Mouse (Mus musculus) kidney, postnatal 0 days (tissue): ENCODE data around the gene Map3k14. TPM values are rescaled to one million over a fixed set of nuclear protein-coding genes. Genes with fewer than 3 reads are reported as not detected.

Experiments
- ATAC-seq: fragments of 200-750 bp; cut with Nextera tagmentation; replicated peaks from 2 replicates; pipeline ENCODE4 v1.8.0; 2017; ENCODE audit warnings: low read depth, moderate number of reproducible peaks, moderate TSS enrichment, moderate library complexity; ENCODE audit not compliant: low FRiP score
- DNase-seq: peaks from one replicate; pipeline ENCODE4 v3.0.0-alpha.2; 2016; ENCODE audit warnings: low spot score
- H3K27ac ChIP-seq: fragments of 300-500 bp; sonication (generic); 2 replicates; pipeline ENCODE4 v1.5.1; 2014; ENCODE audit warnings: mild to moderate bottlenecking
- H3K27me3 ChIP-seq: fragments of 300-500 bp; sonication (generic); 2 replicates; pipeline ENCODE4 v1.6.1; 2014; ENCODE audit warnings: low read length, mixed read lengths; ENCODE audit not compliant: insufficient read depth
- H3K36me3 ChIP-seq: fragments of 300-500 bp; sonication (generic); 2 replicates; pipeline ENCODE4 v1.6.1; 2014; ENCODE audit warnings: low read length, mixed read lengths; ENCODE audit not compliant: insufficient read depth
- H3K4me1 ChIP-seq: fragments of 300-500 bp; sonication (generic); replicated peaks from 2 replicates; pipeline ENCODE4 v1.6.1; 2014; ENCODE audit warnings: antibody characterized with exemption, low read length, mixed read lengths; ENCODE audit not compliant: insufficient read depth
- H3K4me2 ChIP-seq: fragments of 300-500 bp; sonication (generic); 2 replicates; pipeline ENCODE4 v1.6.1; 2014; ENCODE audit warnings: mild to moderate bottlenecking, low read length, moderate library complexity, mixed read lengths
- H3K4me3 ChIP-seq: fragments of 300-500 bp; sonication (generic); replicated peaks from 2 replicates; pipeline ENCODE4 v1.5.1; 2014; ENCODE audit warnings: low read depth, low read length
- H3K9ac ChIP-seq: fragments of 300-500 bp; sonication (generic); 2 replicates; pipeline ENCODE4 v1.6.1; 2014; ENCODE audit warnings: low read depth, low read length
- H3K9me3 ChIP-seq: fragments of 300-500 bp; sonication (generic); replicated peaks from 2 replicates; pipeline ENCODE4 v1.6.1; 2016; ENCODE audit warnings: low read length, inconsistent platforms, mixed read lengths
- CTCF ChIP-seq: IDR thresholded peaks from 2 replicates; pipeline ENCODE4 v1.5.1; 2016; ENCODE audit warnings: antibody characterized with exemption, low read depth, mild to moderate bottlenecking, moderate library complexity
- WGBS: fragments of 180-500 bp; shearing (Covaris S2); extraction: QIAGEN DNeasy Blood & Tissue Kit; methylation state at CpG from one replicate; pipeline ENCODE4 v1.1.7; 2014; 5-methylcytosine and 5-hydroxymethylcytosine counted together
- polyA plus RNA-seq: library from polyadenylated mRNA; unstranded; fragments of >200 nt; fragmentation: Nextera tagmentation; extraction: Ambion mirVana; gene quantifications from 2 replicates; pipeline ENCODE4 v1.2.1, GENCODE M21; 2015

Map3k14 gene
- polyA plus RNA-seq, 1 experiment from 2014 or later: 3.2 TPM

DNA sequence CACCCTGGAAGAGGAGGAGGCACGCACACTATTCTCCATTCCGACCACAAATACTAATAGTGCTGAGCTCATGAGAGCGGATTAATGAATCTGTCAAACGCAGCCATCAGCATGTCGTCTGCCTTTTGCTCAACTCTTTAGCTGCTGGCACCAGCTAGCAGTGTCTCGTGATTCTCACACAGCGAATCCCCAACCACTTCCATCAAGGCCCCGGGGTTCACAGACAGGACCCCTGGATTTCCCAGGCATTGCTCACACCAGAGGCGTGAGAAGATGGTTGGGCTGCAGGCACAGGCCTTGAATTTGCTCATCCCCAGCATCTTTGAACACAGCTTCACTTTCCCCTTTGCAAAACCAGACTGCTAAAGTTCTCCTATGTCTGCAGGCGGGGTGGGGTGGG, 18.0 kb upstream of the Map3k14 start:
- H3K27ac ChIP-seq: peak overlapping the region; percentile 76
- ATAC-seq: no peak
- 84% methylated on average over 10 of the region's 10 CpGs for WGBS

DNA sequence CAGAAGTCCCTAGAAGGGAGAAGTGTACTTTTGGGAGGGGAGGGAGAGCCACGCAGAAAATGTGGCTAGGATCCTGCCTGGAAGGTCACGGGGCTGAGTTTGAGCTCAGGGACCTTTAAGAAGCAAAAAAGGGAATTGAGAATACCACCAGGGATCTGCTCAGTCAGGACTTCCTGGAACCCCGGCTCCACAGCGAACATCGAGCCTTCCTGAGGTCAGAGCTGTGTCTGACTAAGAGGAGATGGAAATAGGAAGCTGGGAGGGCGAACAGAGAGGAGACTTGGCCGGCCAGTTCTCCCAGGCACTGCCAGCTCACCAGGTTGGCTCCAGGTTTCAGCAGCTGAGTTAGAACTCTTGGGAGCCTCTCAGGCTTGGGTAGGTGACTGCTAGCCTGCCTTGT, 14.5 kb upstream of the Map3k14 start:
- WGBS: 57% methylated on average over 7 of the region's 7 CpGs
- Histone ChIP-seq H3K4me1 (no peaks in the 10 kb centered on the region), H3K4me2 (no peak overlapping the region), H3K36me3 (no peaks in the 10 kb centered on the region), H3K27me3 (no peaks in the 10 kb centered on the region), H3K9ac (no peak overlapping the region), H3K27ac (no peak overlapping the region), H3K9me3 (no peaks in the 10 kb centered on the region), H3K4me3 (no peak overlapping the region)
- DNase-seq (no peak), ATAC-seq (no peak)
- TF ChIP-seq CTCF: no peak

More for the DNA sequence above, 18.0 kb upstream of the Map3k14 start:
- H3K36me3 ChIP-seq: no peaks in the 10 kb centered on the region
- no peak for DNase-seq
- H3K27me3 ChIP-seq: no peaks in the 10 kb centered on the region
- no peak overlapping the region for H3K4me3 ChIP-seq
- H3K4me2 ChIP-seq: no peak overlapping the region
- H3K9me3 ChIP-seq: no peaks in the 10 kb centered on the region
- no peak overlapping the region for H3K9ac ChIP-seq
- peaks cover 5% of the 10 kb centered on the region; the same call in 1 of the 2 replicates for H3K4me1 ChIP-seq
- no peak for TF ChIP-seq CTCF

DNA sequence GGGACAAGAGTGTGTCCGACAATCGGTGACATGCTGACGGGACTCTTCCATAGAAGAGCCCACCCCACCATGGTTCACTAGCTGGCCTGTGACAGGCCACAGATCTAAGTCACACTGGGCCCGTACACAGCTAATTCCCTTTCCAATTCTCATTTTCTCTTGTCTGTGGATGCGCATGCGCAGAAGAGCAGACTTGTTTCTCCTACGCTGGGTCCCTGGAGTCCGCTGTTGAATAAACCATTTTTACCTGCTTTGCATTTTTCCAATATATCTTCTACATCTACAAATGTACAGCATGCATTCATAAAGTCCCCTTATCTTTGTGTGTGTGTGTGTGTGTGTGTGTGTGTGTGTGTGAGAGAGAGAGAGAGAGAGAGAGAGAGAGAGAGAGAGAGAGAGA, 9.2 kb upstream of the Map3k14 start:
- ATAC-seq (no peak), DNase-seq (no peak)
- Histone ChIP-seq H3K4me3 (no peak overlapping the region), H3K27me3 (no peaks in the 10 kb centered on the region), H3K9ac (no peak overlapping the region), H3K27ac (no peak overlapping the region), H3K4me1 (no peaks in the 10 kb centered on the region; the same call in 1 of the 2 replicates), H3K36me3 (no peaks in the 10 kb centered on the region), H3K9me3 (no peaks in the 10 kb centered on the region), H3K4me2 (no peak overlapping the region)
- WGBS: 85% methylated on average over 8 of the region's 8 CpGs
- TF ChIP-seq CTCF: no peak

DNA sequence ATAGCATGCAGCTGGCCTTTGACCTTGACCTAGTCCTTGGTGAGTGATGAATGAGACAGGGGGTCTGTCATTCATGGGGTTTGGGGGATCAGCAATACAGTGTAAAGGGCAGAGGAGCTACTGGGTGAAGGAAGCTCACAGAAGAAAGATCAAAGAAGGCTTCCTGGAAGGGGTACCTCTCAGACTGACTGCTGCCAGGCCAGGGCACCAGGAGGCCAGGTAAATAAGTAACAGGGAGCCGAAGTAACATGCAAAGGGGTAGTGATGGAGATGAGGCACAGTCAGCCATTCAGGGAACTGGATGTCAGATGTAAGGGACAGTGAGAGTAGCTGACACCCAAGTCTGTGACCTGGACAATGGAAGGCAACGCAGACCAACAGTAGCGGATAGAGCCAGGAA, 5.6 kb upstream of the Map3k14 start:
- no peak for ATAC-seq
- H3K9ac ChIP-seq: no peak overlapping the region
- TF ChIP-seq CTCF: no peak
- H3K4me3 ChIP-seq: no peak overlapping the region
- no peak overlapping the region for H3K4me2 ChIP-seq
- WGBS: 80% methylated on average over 3 of the region's 3 CpGs
- H3K4me1 ChIP-seq: no peaks in the 10 kb centered on the region; the same call in none of the 2 replicates
- 0 out of 2 replicates have a peak overlapping the region, but pooled peaks have one; percentile 3 for H3K27ac ChIP-seq
- H3K36me3 ChIP-seq: no peaks in the 10 kb centered on the region
- no peaks in the 10 kb centered on the region for H3K9me3 ChIP-seq
- no peaks in the 10 kb centered on the region for H3K27me3 ChIP-seq
- DNase-seq: no peak

DNA sequence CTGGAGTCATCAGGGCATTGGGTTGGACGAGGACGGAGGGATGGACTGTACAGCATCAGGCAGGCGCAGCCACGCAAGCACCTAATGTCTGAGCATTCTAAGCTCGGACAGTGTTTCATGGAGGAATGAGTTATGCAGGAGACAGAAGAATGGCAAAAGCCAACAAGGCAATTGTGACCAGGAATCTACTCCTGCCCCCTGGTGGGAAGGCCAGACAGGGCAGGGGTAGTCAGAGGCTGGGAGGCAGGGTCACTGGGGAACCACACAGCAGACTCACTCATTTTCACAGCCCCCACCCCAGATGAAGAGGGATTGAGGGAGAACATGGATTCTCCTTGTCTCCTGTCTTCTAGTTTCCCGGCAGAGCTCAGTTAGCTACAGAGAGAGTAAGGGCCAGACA, 4.7 kb upstream of the Map3k14 start:
- Histone ChIP-seq H3K36me3 (no peaks in the 10 kb centered on the region), H3K4me3 (no peak overlapping the region), H3K4me1 (no peaks in the 10 kb centered on the region; the same call in none of the 2 replicates), H3K9ac (no peak overlapping the region), H3K27me3 (no peaks in the 10 kb centered on the region), H3K4me2 (no peak overlapping the region), H3K27ac (0 out of 2 replicates have a peak overlapping the region, but pooled peaks have one; percentile 3), H3K9me3 (no peaks in the 10 kb centered on the region)
- TF ChIP-seq CTCF: peak; percentile 75
- no peak for ATAC-seq
- DNase-seq: peak; percentile 66
- 64% methylated on average over 6 of the region's 6 CpGs for WGBS

DNA sequence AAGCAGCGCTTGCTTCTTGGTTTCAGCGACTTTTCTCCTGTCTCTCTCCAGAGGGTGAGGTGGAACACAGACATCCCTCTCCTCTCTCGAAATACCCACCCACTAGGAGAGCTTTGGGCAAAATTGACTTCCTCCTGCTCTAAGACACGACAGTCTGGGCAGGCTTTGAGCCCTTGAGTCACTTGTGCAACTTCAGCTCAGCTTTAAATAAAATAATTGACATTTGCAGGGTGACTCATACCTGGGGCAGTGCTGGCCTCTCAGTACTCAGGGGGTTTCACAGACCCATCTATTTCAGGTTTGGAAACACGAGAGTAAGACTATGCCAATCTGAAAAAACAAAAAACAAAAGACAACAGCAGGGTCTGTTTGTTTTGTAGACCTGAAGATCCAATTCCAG, 2.2 kb upstream of the Map3k14 start:
- 67% methylated on average over 5 of the region's 5 CpGs for WGBS
- Histone ChIP-seq H3K9me3 (no peaks in the 10 kb centered on the region), H3K27ac (no peak overlapping the region), H3K4me2 (no peak overlapping the region), H3K4me3 (no peak overlapping the region), H3K36me3 (no peaks in the 10 kb centered on the region), H3K4me1 (peaks cover 3% of the 10 kb centered on the region), H3K9ac (no peak overlapping the region), H3K27me3 (no peaks in the 10 kb centered on the region)
- ATAC-seq (no peak), DNase-seq (no peak)
- TF ChIP-seq CTCF: no peak

DNA sequence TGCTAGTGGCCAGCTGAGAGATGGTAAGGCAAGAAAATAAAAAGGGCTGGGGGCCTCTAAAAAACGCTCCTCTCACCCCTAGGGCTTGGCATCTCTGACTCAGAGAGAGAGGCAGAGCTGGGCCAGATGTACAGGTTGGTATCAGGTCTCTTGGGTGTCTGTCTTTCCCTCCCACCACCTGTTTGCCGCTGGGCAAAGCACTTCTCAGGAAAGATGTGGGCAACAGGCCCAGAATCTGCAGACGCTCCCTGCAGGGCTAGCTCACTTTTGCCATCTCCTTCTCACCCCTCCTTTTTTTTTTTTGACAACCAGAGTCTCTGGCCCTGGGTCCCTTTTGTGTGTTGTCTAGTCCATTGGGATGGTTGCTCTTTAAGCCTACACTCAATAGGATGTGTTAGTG, 1.6 kb upstream of the Map3k14 start:
- Histone ChIP-seq H3K9ac (no peak overlapping the region), H3K36me3 (no peaks in the 10 kb centered on the region), H3K9me3 (no peaks in the 10 kb centered on the region), H3K27me3 (no peaks in the 10 kb centered on the region), H3K4me1 (peaks cover 8% of the 10 kb centered on the region), H3K27ac (no peak overlapping the region), H3K4me2 (no peak overlapping the region), H3K4me3 (no peak overlapping the region)
- no peak for DNase-seq
- WGBS: 89% methylated on average over 3 of the region's 3 CpGs
- TF ChIP-seq CTCF: no peak
- no peak for ATAC-seq
